Mouse (Mus musculus): Measurements from ENCODE around the gene Dscam. TPM values are rescaled to one million over a fixed set of nuclear protein-coding genes. Genes with fewer than 3 reads are reported as not detected.
A peak's percentile ranks its signal among the peaks of the same experiment; 100 is the strongest.
"Not testable (repeated sequence)": the region's sequence is repeated elsewhere in the genome, so short reads cannot be mapped to it uniquely, and the experiment has no call there.

The Dscam gene
- total RNA-seq, 2 experiments from 2014 or later: 0.02 TPM; not detected in 1

- intact Hi-C loops (cut with DNase I; ENCODE audit: low total_unique reads): no loop called here
- DNase-seq: no peak
Measured at GRCm38 (mm10) chr16:96906630-96907029, 263.9 kb downstream of the Dscam start.

GRCm38 (mm10) chr16:96904761-96905160, 265.8 kb downstream of the Dscam start:
- intact Hi-C loops (cut with DNase I; ENCODE audit: low total_unique reads): no loop called here
- DNase-seq: no peak

- no peak for DNase-seq
- intact Hi-C loops (cut with DNase I; ENCODE audit: low total_unique reads): no loop called here
Measured at GRCm38 (mm10) chr16:96904359-96904758, 266.2 kb downstream of the Dscam start.

GRCm38 (mm10) chr16:96902596-96902995, 268.0 kb downstream of the Dscam start:
- DNase-seq: no peak
- intact Hi-C loops (cut with DNase I; ENCODE audit: low total_unique reads): no loop called here

GRCm38 (mm10) chr16:96901234-96902014, 269.1 kb downstream of the Dscam start:
- intact Hi-C loops (cut with DNase I; ENCODE audit: low total_unique reads): no loop called here
- no peak for DNase-seq

GRCm38 (mm10) chr16:96899329-96899728, 271.2 kb downstream of the Dscam start:
- no peak for DNase-seq
- intact Hi-C loops (cut with DNase I; ENCODE audit: low total_unique reads): loop anchor here (5.0 kb wide), 1 partner anchor 393 kb away; no protein-coding TSS in a partner anchor

- intact Hi-C loops (cut with DNase I; ENCODE audit: low total_unique reads): loop anchor here (5.0 kb wide), 1 partner anchor 396 kb away; no protein-coding TSS in a partner anchor
- peak; percentile 10 for DNase-seq
Measured at GRCm38 (mm10) chr16:96896510-96897133, 273.9 kb downstream of the Dscam start.

GRCm38 (mm10) chr16:96888036-96888435, 282.5 kb downstream of the Dscam start:
- intact Hi-C loops (cut with DNase I; ENCODE audit: low total_unique reads): no loop called here
- no peak for DNase-seq

GRCm38 (mm10) chr16:96885817-96886216, 284.7 kb downstream of the Dscam start:
- intact Hi-C loops (cut with DNase I; ENCODE audit: low total_unique reads): no loop called here

GRCm38 (mm10) chr16:96884590-96884989, 286.0 kb downstream of the Dscam start:
- peak; percentile 6 for DNase-seq
- intact Hi-C loops (cut with DNase I; ENCODE audit: low total_unique reads): not testable (repeated sequence)

More at GRCm38 (mm10) chr16:96885817-96886216, 284.7 kb downstream of the Dscam start:
- no peak for DNase-seq

- intact Hi-C loops (cut with DNase I; ENCODE audit: low total_unique reads): no loop called here
- DNase-seq: no peak
Measured at GRCm38 (mm10) chr16:96877271-96877670, 293.3 kb downstream of the Dscam start.

GRCm38 (mm10) chr16:96872799-96873198, 297.8 kb downstream of the Dscam start:
- intact Hi-C loops (cut with DNase I; ENCODE audit: low total_unique reads): no loop called here

GRCm38 (mm10) chr16:96857571-96857970, 313.0 kb downstream of the Dscam start:
- intact Hi-C loops (cut with DNase I; ENCODE audit: low total_unique reads): no loop called here
- no peak for DNase-seq

More at GRCm38 (mm10) chr16:96872799-96873198, 297.8 kb downstream of the Dscam start:
- DNase-seq: no peak

- intact Hi-C loops (cut with DNase I; ENCODE audit: low total_unique reads): no loop called here
- no peak for DNase-seq
Measured at GRCm38 (mm10) chr16:96855060-96855459, 315.5 kb downstream of the Dscam start.

GRCm38 (mm10) chr16:96852383-96852782, 318.2 kb downstream of the Dscam start:
- intact Hi-C loops (cut with DNase I; ENCODE audit: low total_unique reads): no loop called here
- DNase-seq: no peak

- DNase-seq: no peak
- intact Hi-C loops (cut with DNase I; ENCODE audit: low total_unique reads): no loop called here
Measured at GRCm38 (mm10) chr16:96848916-96849315, 321.6 kb downstream of the Dscam start.

GRCm38 (mm10) chr16:96846585-96846984, 324.0 kb downstream of the Dscam start:
- DNase-seq: no peak

GRCm38 (mm10) chr16:96846113-96846512, 324.4 kb downstream of the Dscam start:
- no peak for DNase-seq
- intact Hi-C loops (cut with DNase I; ENCODE audit: low total_unique reads): no loop called here

More at GRCm38 (mm10) chr16:96846585-96846984, 324.0 kb downstream of the Dscam start:
- intact Hi-C loops (cut with DNase I; ENCODE audit: low total_unique reads): no loop called here

GRCm38 (mm10) chr16:96845475-96846098, 325.0 kb downstream of the Dscam start:
- intact Hi-C loops (cut with DNase I; ENCODE audit: low total_unique reads): no loop called here
- no peak for DNase-seq

- intact Hi-C loops (cut with DNase I; ENCODE audit: low total_unique reads): no loop called here
- DNase-seq: no peak
Measured at GRCm38 (mm10) chr16:96843691-96844400, 326.7 kb downstream of the Dscam start.

Measured in gastrocnemius, postnatal 14 days (tissue).